Mouse (Mus musculus): ENCODE measurements around the gene Brf1.

Brf1 gene

DNA sequence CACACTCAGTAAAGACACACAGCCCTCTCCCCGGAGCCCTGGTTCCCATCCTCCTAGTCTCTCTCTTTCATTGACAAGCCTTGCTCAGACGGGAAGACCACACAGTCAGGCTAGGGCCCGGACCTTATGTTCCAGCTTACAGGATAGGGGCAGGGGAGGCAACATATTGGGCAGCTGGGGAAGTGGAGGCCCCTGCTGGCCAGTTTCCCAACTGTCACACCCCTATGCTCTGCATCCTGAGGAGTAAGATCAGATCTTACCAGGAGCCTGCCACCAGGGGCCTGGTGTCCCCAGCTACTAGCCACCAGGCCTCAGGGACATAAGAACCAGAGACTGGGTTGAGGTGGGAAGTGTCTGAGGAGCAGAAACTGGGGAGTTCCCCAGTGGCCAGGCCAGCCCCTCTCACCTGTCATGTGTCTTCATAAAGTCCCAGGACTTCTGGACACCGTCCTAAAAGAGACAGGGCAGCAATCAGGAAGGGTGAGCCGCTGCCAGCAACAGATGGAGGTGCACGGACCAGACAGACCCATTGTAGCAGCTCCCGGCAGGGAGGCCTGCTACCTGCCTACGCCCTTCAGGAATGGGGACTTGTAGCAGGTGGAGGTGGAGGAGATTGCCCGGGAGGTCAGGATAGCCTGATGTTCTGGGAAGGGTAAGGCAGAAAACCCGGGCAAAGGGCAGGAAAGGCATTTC lies 61.5 kb downstream of the Brf1 start:
- DNase-seq (ENCODE audit: low spot score in 2 of 2) = no peak

DNA sequence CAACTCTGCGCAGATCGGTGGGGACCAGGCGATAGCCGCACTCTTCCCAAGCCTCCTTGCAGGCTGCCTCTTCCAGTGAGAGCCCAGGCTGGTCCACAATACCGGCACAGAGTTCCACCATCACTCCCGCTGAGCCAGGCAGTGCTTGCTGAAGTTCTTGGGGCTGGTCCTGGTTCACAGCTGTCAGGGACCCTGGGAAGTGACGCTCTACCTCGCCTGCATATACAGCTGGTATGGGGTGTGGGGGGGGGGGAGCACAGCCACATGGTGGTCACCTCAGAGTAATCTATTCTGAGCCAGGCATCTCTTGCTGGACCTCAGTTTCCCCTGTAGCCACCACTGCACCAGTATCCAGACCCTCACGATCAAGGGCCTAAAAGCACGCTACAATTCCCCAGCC lies 62.1 kb downstream of the Brf1 start:
- DNase-seq (ENCODE audit: low spot score in 2 of 2) = no peak

DNA sequence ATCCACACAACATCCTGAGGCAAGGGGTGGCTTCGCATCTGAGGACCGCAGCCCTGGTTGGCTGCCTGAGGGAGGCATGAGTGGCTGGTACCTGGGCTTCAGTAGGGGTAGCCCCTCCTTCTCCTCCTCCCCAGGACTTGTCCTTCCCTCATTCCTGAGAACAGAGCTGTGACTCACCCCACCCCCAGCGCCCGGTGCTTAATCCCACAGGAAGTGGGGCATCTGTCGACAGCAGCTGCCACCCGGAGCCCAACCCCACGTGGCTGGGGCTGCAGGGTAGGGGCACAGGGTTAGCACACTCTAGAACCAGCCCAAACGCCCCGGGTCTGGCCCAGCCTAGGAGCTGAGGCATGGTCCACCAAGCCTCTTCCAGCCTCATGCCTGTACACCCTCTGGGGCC lies 62.6 kb downstream of the Brf1 start:
- DNase-seq (ENCODE audit: low spot score in 2 of 2) = no peak

DNA sequence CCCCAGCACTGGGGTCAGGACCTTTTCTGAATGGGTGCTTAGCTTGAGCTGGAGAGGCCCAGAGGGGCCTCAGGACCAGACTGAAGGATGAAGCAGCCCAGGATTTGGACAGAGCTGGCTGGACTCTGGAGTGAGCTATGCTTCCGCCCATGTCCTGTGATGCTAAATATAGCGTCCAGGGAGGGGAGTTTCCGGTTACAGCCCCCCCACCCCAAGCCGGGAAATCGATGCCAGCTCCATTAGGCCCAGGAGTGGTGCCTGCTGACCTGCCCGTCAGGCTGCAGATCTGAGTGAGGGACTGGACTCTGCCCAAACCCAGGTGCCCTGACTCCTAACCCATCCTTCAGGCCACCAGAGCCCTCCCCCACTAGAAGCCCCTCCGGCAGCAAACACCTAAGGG lies 67.9 kb downstream of the Brf1 start:
- no peak for DNase-seq (ENCODE audit: low spot score in 2 of 2)

DNA sequence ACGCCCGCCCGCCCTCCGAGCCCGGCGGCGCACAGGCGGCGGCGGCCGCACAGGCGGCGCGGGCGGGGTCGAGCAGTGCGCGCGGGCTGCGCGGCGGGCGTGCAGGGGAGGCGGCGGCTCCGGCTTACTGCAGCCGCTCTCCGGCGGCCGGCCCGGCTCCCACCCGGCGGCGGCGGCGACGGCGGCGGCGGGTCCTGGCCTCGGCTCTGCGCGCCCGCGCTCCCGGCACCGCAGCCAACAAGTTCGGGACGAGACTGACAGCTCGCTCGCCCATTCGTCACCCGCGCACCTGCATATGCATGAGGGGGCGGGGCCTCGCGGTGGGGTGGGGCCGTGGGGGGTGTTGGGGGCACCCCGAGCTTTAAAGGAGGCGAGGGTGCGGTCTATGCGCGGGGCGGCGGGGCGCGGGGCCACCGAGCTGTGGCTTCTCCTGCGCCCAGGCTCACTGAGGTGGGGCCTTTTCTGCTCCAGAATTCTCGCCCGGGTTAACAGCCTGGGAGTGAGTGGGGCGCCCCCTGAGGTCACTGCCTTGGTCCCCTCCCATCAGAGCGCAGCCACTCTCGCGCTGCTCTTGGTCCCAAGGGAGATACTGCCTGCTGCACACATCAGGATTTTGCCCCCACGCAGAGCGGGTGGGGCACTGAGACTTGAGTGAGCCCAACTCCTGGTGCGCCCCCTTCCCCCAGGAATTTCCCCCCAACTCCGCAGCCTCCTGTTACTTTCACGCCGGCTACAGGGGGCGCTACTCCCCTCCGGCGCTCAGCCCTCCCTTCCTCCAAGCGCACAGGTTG lies 70.7 kb downstream of the Brf1 start, which contains the start of gene Jag2:
Jag2 (minus strand) TSS at position 215 of the 791 bp plus-strand sequence.
- DNase-seq (ENCODE audit: low spot score in 2 of 2) = peak in 1 of 2 experiments; percentile 68

DNA sequence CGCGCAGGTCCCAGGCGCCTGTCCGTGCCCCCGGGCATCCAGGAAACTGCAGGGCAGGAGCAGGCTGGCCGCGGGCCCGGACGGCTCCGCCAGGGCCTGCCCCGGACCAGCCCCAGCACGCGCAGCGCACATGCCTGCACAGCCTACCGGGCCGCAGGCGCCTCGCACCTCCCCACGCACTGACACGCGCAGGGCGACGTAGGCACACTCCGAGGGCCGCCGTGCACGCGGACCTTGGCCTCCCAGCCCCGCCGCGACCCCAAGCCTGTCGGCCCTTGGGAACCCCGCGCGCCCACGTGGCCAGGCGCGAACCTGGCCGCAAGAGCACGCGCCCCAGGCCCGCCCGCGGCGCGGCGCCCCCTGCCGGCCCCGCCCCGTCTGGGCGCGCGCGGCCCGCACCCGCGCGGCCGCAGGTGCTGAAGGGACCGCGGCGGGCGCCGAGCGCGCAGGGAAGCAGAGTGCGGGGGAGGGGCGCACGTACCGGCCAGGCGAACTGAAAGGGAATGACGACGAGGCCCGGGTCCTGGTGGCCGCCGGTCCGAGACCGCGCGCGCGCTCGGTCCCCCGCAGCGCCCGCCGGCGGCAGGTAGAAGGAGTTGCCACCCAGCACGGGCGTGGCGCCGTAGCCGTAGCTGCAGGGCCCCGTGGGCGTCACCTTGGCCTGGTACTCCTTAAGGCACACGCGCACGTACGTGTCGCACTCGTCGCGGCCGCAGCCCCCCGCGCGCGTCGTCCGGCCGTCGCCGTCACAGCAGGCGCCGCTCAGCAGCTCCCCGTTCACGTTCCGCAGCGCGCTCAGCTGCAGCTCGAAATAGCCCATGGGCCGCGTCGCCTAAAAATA lies 71.9 kb downstream of the Brf1 start:
- DNase-seq (ENCODE audit: low spot score in 2 of 2) = peak; percentile 77 to 79

DNA sequence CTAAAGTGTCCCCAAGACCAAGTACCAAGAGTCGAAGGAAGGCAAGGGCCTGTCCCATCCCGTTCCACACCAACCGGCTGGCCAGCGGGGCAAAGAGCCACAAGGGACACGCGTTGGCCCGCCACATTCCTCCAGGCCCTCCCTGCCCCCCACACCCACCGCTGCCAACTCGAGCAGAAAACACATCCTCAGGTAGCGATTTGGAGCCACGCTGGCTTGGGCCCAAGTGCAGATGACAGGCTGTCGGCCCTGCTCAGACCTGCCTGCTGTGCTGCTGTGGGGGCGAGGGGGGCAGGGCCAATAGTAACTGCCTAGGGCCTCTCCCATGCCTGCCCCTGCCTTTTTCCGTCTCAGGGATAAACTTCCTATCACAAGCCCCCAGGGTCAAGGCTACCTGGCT lies 73.2 kb downstream of the Brf1 start:
- DNase-seq (ENCODE audit: low spot score in 2 of 2) = peak; percentile 70 to 74

DNA sequence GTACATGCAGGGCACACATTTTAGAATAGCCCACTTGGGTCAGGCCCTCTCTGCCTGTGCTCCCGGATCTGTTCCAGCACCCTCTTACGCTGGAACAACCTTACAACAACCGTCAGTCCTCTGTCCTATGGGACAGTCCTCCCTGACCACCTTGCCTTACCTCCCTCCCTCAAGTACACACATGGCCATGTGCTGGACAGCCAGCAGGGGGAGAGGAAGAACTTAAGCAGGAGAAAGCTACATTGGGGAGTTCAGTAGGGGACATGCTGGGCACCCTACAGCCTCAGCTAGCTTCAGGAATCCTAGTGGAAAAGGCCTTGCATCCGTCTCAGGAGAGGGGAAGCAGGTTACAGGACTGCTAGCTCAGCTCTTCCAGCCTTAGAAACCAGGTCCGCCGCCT lies 74.6 kb downstream of the Brf1 start:
- DNase-seq (ENCODE audit: low spot score in 2 of 2) = no peak

DNA sequence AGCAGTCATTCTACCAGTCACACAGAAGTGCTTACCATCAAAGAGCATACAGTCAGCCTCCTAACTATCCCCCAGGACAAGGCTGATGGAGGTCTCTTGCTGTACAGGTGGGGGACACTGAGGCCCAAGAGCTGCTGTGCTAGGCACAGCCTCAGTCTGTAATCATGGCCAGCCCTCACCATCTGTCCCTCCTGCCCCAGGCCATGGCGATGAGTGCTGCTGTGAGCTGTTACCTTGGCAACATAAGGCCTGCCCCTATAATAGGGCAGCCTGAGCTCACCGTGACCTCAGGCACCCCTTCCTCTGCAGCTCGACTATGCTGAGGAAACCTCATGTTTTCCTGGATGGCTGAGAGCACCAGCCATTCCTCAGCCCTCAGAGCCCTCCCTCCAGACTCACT lies 78.0 kb downstream of the Brf1 start:
- no peak for DNase-seq (ENCODE audit: low spot score in 2 of 2)

DNA sequence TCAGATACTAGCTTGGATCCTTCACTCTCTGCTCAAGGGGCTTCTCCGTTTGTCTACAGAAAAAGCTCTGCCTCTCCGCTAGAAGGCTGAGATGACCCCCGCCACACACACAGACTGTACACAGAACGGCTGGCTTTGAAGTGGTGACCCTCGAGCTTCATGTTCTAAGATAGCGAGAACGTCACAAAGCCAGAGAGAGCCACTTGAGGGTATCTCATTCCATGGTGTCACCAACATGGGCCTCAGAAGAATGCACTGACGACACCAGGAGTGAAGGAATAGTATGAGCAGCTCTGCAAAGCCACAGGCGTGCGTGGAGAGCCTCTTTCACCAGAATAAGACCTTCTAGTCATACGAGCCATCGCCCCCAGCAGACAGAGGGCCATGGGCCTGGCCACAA lies 79.0 kb downstream of the Brf1 start:
- DNase-seq (ENCODE audit: low spot score in 2 of 2) = no peak

DNA sequence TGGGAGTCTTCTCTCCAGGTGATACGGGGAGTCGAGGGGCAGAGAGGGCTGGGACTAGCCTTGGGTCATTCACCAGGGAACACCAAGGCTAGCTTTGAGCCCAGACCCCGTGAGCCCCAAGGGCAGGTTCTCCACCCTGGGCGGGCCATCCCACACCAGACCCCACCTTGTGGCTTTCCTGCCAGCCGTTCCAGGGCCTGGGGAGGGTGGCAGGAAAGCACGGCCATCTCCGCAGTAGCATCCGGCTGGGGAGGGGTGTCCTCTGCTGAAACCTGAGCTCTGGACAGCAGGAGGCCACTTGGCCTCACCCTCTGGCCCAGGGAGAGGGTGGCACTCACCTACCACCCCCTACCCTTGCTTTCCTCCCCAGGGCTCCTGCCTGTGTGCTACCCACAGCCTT lies 82.6 kb downstream of the Brf1 start:
- no peak for DNase-seq (ENCODE audit: low spot score in 2 of 2)

DNA sequence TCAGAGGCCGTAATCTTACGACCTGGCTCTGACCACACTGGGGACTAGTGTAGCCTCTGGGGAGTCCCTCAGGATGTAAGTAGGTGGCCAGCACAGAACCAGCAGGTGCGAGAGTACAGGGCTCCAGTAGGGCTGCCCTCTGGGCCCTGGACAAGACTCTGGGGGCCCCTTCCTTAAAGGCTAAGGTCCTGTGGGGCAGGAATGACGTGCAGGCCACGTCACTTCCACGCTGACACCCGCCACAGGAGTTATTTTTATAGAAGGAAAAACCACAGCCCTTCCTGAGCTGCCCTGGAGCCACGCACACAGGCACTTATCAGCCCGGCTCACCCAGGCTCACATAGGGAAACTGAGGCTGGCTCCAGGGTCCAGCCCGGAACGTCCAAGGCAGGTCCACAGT lies 83.0 kb downstream of the Brf1 start:
- no peak for DNase-seq (ENCODE audit: low spot score in 2 of 2)

DNA sequence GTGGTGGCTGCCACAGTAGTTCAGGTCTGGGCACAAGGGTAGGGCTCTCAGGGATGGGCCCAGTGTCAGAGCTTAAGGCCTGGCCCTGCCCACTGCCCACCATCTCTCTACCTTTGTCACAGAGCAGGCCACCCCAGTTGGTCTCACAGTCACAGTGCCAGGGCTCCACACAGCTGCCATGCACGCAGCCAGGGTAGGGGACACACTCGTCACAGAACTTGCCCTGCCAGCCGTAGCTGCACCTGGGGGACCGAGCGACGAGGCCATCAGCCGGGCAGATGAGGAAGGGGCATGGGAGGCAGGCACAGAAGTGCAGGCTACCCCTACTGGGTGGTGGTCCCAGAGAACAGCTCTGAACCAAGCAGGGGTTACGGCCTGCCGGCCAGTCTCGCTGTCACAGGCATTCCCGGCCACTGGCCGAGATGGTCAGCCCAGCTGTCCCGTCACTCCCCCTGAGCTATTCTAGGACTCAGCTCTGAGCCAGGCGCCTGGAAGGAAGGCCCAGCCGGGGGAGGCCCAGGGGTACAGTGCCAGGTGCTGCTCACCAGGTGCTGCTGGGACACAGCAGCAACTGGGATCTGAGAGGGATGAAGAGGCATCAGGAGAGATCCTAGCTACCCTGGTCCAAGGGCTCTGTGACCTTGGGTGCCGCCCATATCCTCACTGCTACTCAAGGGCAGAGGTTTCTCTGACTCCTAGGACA lies 83.7 kb downstream of the Brf1 start:
- DNase-seq (ENCODE audit: low spot score in 2 of 2) = no peak

DNA sequence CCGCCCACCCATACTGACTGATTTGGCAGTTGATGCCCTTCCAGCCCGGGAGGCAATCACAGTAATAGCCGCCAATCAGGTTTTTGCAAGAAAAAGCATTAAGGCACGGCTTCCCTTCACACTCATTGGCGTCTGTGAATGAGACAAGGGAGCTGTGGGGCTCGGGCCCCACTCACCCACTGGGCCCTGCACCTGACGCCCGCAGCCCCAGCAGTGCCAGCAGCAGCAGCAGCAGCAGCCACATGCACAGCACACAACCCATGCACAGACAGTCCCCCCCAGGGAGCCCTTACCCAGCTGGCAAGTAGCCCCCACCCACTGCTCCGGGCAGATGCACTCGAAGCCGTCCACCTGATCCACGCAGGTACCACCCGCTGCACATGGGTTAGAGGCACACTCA lies 84.9 kb downstream of the Brf1 start:
- DNase-seq (ENCODE audit: low spot score in 2 of 2) = no peak

DNA sequence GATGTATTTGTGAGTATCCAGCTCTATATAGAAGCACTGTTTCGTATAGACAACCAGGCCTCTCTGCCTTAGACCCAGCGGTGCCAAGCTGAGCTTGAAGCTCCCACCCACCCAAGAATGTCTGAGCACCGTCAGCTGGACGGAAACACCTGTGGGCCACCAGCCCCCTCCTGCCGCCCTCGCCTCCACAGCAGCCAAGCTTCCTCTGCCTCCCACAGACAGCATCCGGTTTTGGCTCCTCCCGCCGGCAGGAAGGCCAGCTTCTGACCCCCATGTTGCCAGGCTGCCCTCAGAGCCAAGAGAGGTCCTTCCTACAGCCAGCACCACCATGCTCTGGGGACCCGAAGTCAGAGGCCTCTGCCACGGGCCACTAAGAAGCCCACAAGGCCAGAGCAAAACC lies 86.0 kb downstream of the Brf1 start:
- no peak for DNase-seq (ENCODE audit: low spot score in 2 of 2)

DNA sequence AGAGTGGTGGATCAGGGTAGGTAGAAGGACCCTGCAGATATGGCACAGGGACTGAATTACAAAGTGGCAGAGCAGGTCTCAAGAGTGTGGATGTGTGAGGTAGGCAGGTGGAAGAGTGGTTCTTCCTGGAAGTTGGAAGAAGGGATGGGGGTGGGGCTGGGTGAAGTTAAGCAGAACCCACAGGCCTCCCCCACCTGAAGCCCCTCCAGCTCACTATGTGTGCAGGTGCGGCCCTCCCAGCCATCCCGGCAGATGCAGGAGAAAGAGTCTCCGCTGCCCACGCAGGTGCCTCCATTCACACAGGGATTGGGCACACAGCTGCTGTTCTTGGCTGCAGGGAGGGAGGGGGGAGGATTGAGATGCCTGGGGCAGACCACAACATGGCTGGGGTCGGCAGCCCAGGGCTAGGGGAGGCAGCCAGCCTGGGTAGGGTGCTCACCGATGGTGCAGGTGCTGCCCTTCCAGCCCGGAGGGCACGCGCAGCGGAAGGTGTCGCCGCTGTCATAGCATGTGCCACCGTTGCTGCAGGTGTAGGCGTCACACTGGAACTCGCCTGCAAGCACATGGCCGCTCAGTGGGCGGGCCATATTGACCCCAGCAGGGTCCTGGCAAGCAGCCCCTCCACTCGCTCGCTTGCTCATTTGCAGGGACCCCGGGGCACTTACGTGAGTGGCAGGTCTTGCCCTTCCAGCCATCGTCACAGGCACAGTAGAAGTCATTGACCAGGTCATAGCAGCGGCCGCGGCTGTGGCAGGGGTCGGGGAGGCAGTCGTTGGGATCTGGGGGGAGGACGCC lies 87.4 kb downstream of the Brf1 start:
- no peak for DNase-seq (ENCODE audit: low spot score in 2 of 2)

DNA sequence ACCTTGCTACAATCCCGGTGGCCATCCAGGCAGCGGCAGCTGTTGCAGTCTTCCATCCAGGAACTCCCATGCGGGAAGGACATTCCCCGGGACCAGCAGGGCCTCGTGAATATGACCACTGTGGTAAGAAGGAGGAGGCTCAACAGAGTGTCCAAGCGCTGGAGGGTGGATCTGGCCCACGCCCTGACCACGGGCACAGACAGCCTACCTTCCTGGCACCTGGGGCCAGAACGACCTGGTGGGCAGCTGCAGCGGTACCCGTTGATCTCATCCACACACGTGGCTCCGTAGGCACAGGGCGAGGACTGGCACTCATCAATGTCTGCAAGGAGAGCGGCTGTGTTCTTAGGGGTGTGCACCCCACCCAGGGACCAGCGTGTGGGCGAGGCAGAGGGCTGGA lies 88.8 kb downstream of the Brf1 start:
- DNase-seq (ENCODE audit: low spot score in 2 of 2) = no peak
